Mouse (Mus musculus): Measurements from ENCODE around the gene Eef1akmt3.

- TF ChIP-seq EP300 (optimal IDR thresholded peaks at IDR 0.05), result no peak
- TF ChIP-seq CTCF (IDR thresholded peaks at IDR 0.05; ENCODE audit: low read depth), result peak; percentile 97
Measured at GRCm38 (mm10) chr10:127030336-127031296, 10.7 kb downstream of the Eef1akmt3 start, which contains the start of gene Tsfm.

Measured in stomach, postnatal 0 days (tissue).